Mouse (Mus musculus) right cerebral cortex, postnatal 36 days (tissue): ENCODE measurements around the gene Cyp2ab1.
A peak's percentile ranks its signal among the peaks of the same experiment; 100 is the strongest.
"Not testable (repeated sequence)": the region's sequence is repeated elsewhere in the genome, so short reads cannot be mapped to it uniquely, and the experiment has no call there.

Experiments used
- DNase-seq, 2 experiments: peaks; one replicate each; pipeline ENCODE4 v3.0.0; 2022; ENCODE audit warnings: low spot score in 2 of 2, mixed read lengths in 1 of 2

Cyp2ab1 gene

GRCm38 (mm10) chr16:20325286-20325685 lies at the start of gene Cyp2ab1:
Cyp2ab1 (minus strand) TSS chr16:20325404.
- DNase-seq = no peak

GRCm38 (mm10) chr16:20371731-20372130 lies 46.5 kb upstream of the Cyp2ab1 start:
- DNase-seq = no peak

- DNase-seq = no peak
Measured at GRCm38 (mm10) chr16:20368221-20368620, 43.0 kb upstream of the Cyp2ab1 start.

- no peak for DNase-seq
Measured at GRCm38 (mm10) chr16:20362121-20362520, 36.9 kb upstream of the Cyp2ab1 start.

GRCm38 (mm10) chr16:20361496-20361895 lies 36.3 kb upstream of the Cyp2ab1 start:
- DNase-seq = not testable (repeated sequence)

- no peak for DNase-seq
Measured at GRCm38 (mm10) chr16:20359643-20360295, 34.6 kb upstream of the Cyp2ab1 start.

- no peak for DNase-seq
Measured at GRCm38 (mm10) chr16:20357837-20358236, 32.6 kb upstream of the Cyp2ab1 start.

- DNase-seq = no peak
Measured at GRCm38 (mm10) chr16:20354762-20355161, 29.6 kb upstream of the Cyp2ab1 start.

- no peak for DNase-seq
Measured at GRCm38 (mm10) chr16:20354011-20354410, 28.8 kb upstream of the Cyp2ab1 start.

GRCm38 (mm10) chr16:20345464-20345863 lies 20.3 kb upstream of the Cyp2ab1 start:
- no peak for DNase-seq

- peak; percentile 74 to 88 for DNase-seq
Measured at GRCm38 (mm10) chr16:20338616-20339015, 13.4 kb upstream of the Cyp2ab1 start.

- DNase-seq = no peak
Measured at GRCm38 (mm10) chr16:20334918-20335317, 9.7 kb upstream of the Cyp2ab1 start.

- DNase-seq = no peak
Measured at GRCm38 (mm10) chr16:20328306-20328705, 3.1 kb upstream of the Cyp2ab1 start.

GRCm38 (mm10) chr16:20323907-20324306 lies 1.3 kb downstream of the Cyp2ab1 start:
- no peak for DNase-seq

GRCm38 (mm10) chr16:20322274-20322673 lies 2.9 kb downstream of the Cyp2ab1 start:
- no peak for DNase-seq

GRCm38 (mm10) chr16:20316770-20317169 lies 8.4 kb downstream of the Cyp2ab1 start:
- DNase-seq = no peak

GRCm38 (mm10) chr16:20315266-20315665 lies 9.9 kb downstream of the Cyp2ab1 start:
- no peak for DNase-seq

GRCm38 (mm10) chr16:20312272-20312671 lies 12.9 kb downstream of the Cyp2ab1 start:
- DNase-seq = no peak

GRCm38 (mm10) chr16:20301770-20302649 lies 23.2 kb downstream of the Cyp2ab1 start, which contains the start of gene Parl:
Parl (minus strand) TSS chr16:20302387.
- peak; percentile 56 to 74 for DNase-seq

GRCm38 (mm10) chr16:20300076-20300475 lies 25.1 kb downstream of the Cyp2ab1 start:
- no peak for DNase-seq

- DNase-seq = no peak
Measured at GRCm38 (mm10) chr16:20280238-20280637, 45.0 kb downstream of the Cyp2ab1 start.

GRCm38 (mm10) chr16:20279395-20279794 lies 45.8 kb downstream of the Cyp2ab1 start:
- no peak for DNase-seq

- no peak for DNase-seq
Measured at GRCm38 (mm10) chr16:20272994-20273393, 52.2 kb downstream of the Cyp2ab1 start.
